Mouse (Mus musculus) kidney, adult 2 months (tissue): Measurements from ENCODE around the gene Spata21. TPM values are rescaled to one million over a fixed set of nuclear protein-coding genes. Genes with fewer than 3 reads are reported as not detected.

Experiments used
- DNase-seq: peaks from one replicate; pipeline ENCODE4 v3.0.0; 2021
- H3K27ac ChIP-seq: fragments of 200-500 bp; 2 replicates; pipeline ENCODE4 v1.5.1; 2012; ENCODE audit warnings: low read depth, low read length, control low read depth, inconsistent platforms; ENCODE audit not compliant: insufficient read depth
- H3K27me3 ChIP-seq: fragments of 200-500 bp; replicated peaks from 2 replicates; pipeline ENCODE4 v1.6.1; 2012; ENCODE audit warnings: mild to moderate bottlenecking, moderate library complexity, low read length, inconsistent platforms; ENCODE audit not compliant: control insufficient read depth, insufficient read depth
- H3K36me3 ChIP-seq: fragments of 200-500 bp; 2 replicates; pipeline ENCODE4 v1.6.1; 2012; ENCODE audit warnings: mild to moderate bottlenecking, moderate library complexity, low read length, inconsistent platforms; ENCODE audit not compliant: control insufficient read depth, insufficient read depth
- H3K4me1 ChIP-seq: fragments of 200-500 bp; 2 replicates; pipeline ENCODE4 v1.6.1; 2011; ENCODE audit warnings: low read length; ENCODE audit not compliant: control insufficient read depth, insufficient read depth
- H3K4me3 ChIP-seq: fragments of 200-500 bp; 2 replicates; pipeline ENCODE4 v1.5.1; 2011; ENCODE audit warnings: mild to moderate bottlenecking, low read depth, low read length, control low read depth; ENCODE audit not compliant: insufficient read depth
- CTCF ChIP-seq: fragments of 200-500 bp; conservative IDR thresholded peaks from 2 replicates; pipeline ENCODE4 v1.5.1; 2011; ENCODE audit warnings: low read depth, mild to moderate bottlenecking, control low read depth, low read length, moderate library complexity, mixed read lengths; ENCODE audit not compliant: insufficient read depth, insufficient read length
- POLR2A ChIP-seq: fragments of 200-500 bp; IDR thresholded peaks from one replicate; pipeline ENCODE4 v1.6.1; 2011; ENCODE audit warnings: low read depth, low read length, control low read depth
- WGBS: fragments of 180-500 bp; shearing (Covaris S2); methylation state at CpG from one replicate; pipeline ENCODE4 v1.1.7; 2018; 5-methylcytosine and 5-hydroxymethylcytosine counted together
- polyA plus RNA-seq: library from polyadenylated mRNA; depleted of rRNA; stranded (reverse); fragments of >200 nt; gene quantifications from 2 replicates; pipeline ENCODE4 v1.2.3, GENCODE M21; 2012

Spata21 gene
- polyA plus RNA-seq, 1 experiment: 0.03 TPM

DNA sequence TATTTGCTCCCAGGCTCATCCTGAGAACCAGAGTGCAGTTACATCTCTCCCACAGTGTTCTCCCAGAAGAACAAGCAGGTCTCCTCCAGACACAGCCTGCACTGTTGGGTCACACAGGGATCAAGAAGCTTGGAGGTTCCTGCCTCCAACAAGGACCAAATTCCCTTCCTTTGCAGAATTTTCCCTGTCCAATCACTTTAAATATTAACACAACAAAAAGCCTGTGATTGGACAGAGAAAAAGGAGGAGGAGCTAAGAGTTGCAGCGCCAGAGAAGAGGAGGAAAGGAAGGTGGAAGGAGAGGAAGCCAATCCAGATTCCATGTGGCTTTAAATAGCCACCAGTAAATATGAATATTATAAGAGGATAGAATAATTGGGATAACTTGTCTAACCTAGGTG lies 34.9 kb downstream of the Spata21 start:
- Histone ChIP-seq H3K27me3 (no peaks in the 10 kb centered on the region), H3K36me3 (0 out of 2 replicates have a peak, but pooled peaks cover under 1% of the 10 kb centered on the region), H3K4me3 (no peak overlapping the region), H3K27ac (no peak overlapping the region), H3K4me1 (peaks cover 7% of the 10 kb centered on the region; the same call in 1 of the 2 replicates)
- 10% methylated on average over 1 of the region's 1 CpGs for WGBS
- TF ChIP-seq POLR2A (no peak), CTCF (no peak)
- DNase-seq: peak; percentile 60

DNA sequence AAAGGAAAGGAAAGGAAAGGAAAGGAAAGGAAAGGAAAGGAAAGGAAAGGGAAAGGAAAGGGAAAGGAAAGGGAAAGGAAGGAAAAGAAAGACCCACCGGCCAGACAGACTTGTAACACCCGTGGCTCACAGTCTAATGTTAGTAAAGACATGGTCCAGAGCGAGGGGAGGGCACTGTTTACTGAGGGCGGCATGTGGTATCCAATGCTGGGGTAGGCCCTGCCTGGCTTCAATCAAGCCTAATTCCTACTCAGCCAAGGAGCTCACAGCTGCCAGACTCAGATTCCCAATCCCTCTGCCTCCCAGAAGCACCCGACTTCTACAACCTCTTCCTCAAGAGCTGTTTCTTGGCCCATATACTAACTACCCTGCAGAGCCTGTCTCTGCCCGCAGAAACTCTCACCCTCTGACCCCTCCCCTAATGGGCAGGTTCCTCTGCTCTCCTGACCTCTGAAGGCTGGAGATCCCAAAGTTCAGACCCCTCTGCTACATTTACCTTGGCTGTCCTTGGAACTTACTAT lies 41.1 kb downstream of the Spata21 start:
- Histone ChIP-seq H3K27ac (peak overlapping the region; percentile 8; the same call in 1 of the 2 replicates), H3K36me3 (no peaks in the 10 kb centered on the region), H3K27me3 (no peaks in the 10 kb centered on the region), H3K4me3 (no peak overlapping the region), H3K4me1 (peaks cover 38% of the 10 kb centered on the region)
- no peak for DNase-seq
- WGBS: 32% methylated on average over 6 of the region's 6 CpGs
- no peak for TF ChIP-seq CTCF
- no peak for TF ChIP-seq POLR2A

GRCm38 (mm10) chr4:141130704-141131342 lies 42.7 kb downstream of the Spata21 start:
- H3K4me1 ChIP-seq: peaks cover 52% of the 10 kb centered on the region
- WGBS: 37% methylated on average over 6 of the region's 6 CpGs

GRCm38 (mm10) chr4:141131531-141132061 lies 43.5 kb downstream of the Spata21 start:
- Histone ChIP-seq H3K27me3 (no peaks in the 10 kb centered on the region), H3K36me3 (no peaks in the 10 kb centered on the region), H3K4me3 (no peak overlapping the region), H3K4me1 (peaks cover 60% of the 10 kb centered on the region), H3K27ac (peak overlapping the region; percentile 86)
- WGBS: 29% methylated on average over 5 of the region's 5 CpGs
- peak; percentile 89 for DNase-seq
- TF ChIP-seq POLR2A: no peak

More at GRCm38 (mm10) chr4:141130704-141131342, 42.7 kb downstream of the Spata21 start:
- Histone ChIP-seq H3K27me3 (no peaks in the 10 kb centered on the region), H3K27ac (peak overlapping the region; percentile 55), H3K36me3 (no peaks in the 10 kb centered on the region), H3K4me3 (no peak overlapping the region)
- peak; percentile 70 for DNase-seq
- TF ChIP-seq CTCF (no peak), POLR2A (no peak)

- peak; percentile 48 for DNase-seq
- TF ChIP-seq CTCF (no peak), POLR2A (no peak)
- H3K4me1 ChIP-seq: peaks cover 66% of the 10 kb centered on the region
- WGBS: 34% methylated on average over 8 of the region's 8 CpGs
- H3K27ac ChIP-seq: peak overlapping the region; percentile 86
- no peaks in the 10 kb centered on the region for H3K36me3 ChIP-seq
- H3K27me3 ChIP-seq: no peaks in the 10 kb centered on the region
- H3K4me3 ChIP-seq: no peak overlapping the region
Measured at GRCm38 (mm10) chr4:141132191-141132590, 44.1 kb downstream of the Spata21 start.

- 27% methylated on average over 8 of the region's 8 CpGs for WGBS
- no peak for DNase-seq
- peaks cover 73% of the 10 kb centered on the region for H3K4me1 ChIP-seq
Measured at GRCm38 (mm10) chr4:141133227-141133626, 45.1 kb downstream of the Spata21 start.

DNA sequence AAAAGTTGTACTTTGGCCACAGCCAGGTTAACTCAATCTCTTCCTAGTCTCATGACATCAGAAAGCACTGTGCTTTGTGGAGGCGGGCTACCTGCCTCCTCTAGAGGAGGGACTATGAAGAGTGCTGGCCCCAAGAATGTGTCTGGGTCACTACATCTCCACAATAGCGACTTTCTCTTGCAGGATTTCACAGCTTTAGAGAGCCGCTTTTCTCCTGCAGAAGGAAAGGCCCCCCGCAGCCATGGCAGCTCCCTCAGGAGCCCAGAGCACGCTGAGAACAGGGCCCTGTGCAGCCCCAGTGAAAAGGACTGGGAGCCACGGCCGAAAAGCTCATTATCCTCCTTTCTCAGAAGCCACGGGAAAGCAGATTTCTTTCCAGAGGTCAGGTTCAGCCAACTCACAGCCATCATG lies 45.9 kb downstream of the Spata21 start:
- Histone ChIP-seq H3K27me3 (no peaks in the 10 kb centered on the region), H3K27ac (peak overlapping the region; percentile 55), H3K36me3 (no peaks in the 10 kb centered on the region), H3K4me3 (no peak overlapping the region), H3K4me1 (peaks cover 74% of the 10 kb centered on the region)
- TF ChIP-seq CTCF: no peak
- TF ChIP-seq POLR2A: no peak
- DNase-seq: peak; percentile 78
- 33% methylated on average over 8 of the region's 8 CpGs for WGBS

More at GRCm38 (mm10) chr4:141133227-141133626, 45.1 kb downstream of the Spata21 start:
- Histone ChIP-seq H3K4me3 (no peak overlapping the region), H3K27ac (peak overlapping the region; percentile 86), H3K36me3 (no peaks in the 10 kb centered on the region), H3K27me3 (no peaks in the 10 kb centered on the region)
- TF ChIP-seq CTCF (no peak), POLR2A (no peak)
